Mouse (Mus musculus) adrenal gland, postnatal 36 days (tissue): ENCODE measurements around the gene B4galt4. TPM values are rescaled to one million over a fixed set of nuclear protein-coding genes. Genes with fewer than 3 reads are reported as not detected.
"Not testable (repeated sequence)": the region's sequence is repeated elsewhere in the genome, so short reads cannot be mapped to it uniquely, and the experiment has no call there.

ENCODE experiments used
- DNase-seq, 2 experiments: peaks; one replicate each; pipeline ENCODE4 v3.0.0; 2021; ENCODE audit warnings: mixed read lengths in 1 of 2
- total RNA-seq, 2 experiments: library from RNA; stranded (reverse); gene quantifications; 2 replicates each; pipeline ENCODE4 v1.2.3; 2021

Gene B4galt4
- total RNA-seq, 2 experiments from 2014 or later, result 9.0 to 13.0 TPM

DNA sequence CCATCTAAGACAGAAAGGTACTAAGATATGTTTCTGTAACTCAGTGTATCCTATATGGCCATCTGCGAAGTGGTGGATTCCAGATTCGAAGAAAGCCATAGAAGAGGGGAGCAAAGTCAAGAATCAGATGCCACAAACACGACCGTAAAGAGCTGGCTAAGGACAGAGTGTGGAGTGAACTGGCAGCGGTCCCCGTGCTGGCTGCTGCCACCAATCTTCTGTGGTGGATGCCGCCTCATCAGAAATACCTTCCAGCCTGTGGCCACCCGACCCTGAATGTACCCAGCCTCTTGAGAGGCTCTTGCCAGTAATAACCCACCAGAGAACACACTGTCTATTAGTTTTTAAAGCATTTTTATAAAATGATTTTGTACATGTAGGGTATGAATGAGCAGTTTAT, 26.3 kb downstream of the B4galt4 start:
- no peak for DNase-seq

DNA sequence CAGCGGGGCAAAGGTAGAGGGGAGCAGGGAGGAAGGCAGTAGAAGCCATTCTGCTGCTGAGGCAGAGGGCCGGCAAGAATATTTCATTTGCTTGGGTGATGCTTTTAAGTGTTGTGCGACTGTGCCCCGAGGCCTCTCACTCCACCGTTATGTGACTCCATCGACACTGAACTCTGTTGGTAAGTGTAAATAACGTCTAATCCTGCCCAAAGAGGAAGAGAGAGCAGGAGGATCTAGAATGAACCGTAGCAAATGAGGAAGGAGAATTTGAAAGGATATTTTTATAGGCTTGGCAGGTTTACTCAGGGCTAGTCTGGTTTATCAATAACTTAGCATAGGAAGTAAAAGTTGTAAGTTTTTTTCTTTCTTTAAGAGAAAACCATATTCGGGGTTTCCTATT, 27.5 kb downstream of the B4galt4 start:
- DNase-seq, result no peak

DNA sequence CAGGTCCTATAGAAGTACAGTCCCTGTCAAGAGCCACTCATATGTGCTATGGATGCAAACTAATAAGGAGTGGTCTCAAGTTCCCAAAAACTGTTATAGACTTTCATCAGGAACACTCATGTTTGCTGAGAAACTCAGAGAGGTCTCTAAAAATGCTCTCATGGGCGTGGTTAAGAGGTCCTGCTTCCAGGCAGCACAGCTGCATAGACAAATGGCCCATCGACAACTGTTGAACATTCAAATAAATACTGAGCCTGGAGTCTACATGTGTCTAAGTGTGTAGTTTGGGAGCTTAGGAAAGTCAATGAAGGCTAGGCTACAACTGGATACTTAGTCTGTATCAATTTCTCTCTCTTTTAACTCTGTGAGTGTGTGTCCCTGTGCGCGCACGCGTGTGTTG, 29.1 kb downstream of the B4galt4 start:
- DNase-seq, result no peak

DNA sequence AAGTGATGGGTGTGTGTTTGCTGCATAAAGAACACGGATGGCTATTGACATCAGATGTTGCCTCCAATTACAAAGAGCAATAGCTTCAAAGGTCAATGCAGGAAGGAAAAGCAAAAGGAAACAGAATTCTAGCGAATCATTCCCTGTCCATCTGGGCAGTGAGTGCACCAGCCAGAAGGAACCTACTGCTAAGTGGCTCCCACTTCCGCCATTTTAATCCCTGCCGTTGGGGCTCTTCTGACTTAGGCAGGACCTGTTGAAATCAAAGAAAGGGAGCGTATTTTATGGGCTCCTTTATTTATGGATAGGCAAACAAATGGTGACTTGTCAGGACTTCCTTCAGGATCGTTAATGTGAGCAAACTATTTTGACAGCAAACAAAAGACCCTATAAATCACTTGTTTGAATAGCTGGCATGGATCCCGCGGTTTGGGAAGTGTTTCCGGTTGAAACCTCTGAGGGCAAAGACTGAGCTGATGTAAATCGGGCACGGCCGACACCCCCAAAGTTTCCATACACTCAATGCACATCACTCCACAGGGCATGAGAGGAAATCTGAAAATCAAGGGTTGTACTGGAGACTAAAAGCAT, 30.9 kb downstream of the B4galt4 start:
- DNase-seq, result no peak

DNA sequence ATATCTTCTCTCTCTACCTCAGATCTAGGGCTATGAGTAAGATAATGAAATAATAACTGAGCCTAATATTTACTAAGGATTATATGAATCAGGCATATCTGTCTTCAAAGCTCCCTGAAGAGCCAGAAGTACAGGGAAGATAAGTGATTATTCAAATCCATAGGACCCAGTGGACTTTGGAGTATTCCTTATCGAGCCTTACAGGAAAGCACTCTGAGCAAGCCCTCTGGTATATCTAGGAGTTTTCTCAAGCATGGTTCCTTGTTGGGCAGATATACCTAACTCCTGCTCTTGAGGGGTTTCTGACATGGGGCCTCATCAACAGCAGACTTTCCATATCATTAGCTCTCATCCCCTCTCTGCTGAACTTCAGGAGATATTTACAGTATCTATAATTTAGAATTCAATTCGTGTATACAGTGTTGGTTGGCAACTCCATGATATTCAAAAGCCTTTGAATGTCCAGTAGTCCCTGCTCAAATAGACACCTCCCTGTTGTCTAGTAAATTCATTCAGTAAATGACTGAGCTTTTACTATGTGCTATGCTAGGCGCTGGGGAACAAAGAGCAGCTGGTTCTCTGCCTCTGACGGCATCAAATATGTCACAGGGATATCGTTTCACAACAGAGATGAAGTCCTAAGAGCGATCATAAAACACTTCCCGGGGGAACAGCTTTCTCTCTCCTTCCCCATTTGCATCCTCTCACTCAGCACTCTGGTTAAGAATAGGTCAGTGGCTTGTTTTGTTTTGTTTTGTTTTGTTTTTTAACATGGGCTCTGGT, 33.1 kb downstream of the B4galt4 start:
- DNase-seq, result no peak

DNA sequence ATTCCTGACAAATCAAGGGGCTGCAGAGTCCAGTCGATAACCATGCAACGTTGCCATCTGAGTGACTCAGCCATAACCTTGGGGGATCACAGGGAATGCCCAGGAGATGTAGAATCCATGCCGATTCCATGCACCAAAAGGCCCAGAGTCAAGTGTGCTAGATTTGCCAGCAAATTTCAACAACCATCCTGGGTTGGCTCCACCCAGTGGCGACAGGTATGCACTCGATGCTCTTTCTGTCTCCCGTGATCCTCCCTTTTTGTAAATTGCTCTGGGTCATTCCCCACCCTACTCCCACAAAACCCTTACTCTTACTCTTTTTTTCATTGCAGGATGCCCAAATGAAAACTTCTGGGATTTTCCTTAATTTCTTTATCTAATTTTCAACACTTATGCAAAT, 34.3 kb downstream of the B4galt4 start:
- no peak for DNase-seq

DNA sequence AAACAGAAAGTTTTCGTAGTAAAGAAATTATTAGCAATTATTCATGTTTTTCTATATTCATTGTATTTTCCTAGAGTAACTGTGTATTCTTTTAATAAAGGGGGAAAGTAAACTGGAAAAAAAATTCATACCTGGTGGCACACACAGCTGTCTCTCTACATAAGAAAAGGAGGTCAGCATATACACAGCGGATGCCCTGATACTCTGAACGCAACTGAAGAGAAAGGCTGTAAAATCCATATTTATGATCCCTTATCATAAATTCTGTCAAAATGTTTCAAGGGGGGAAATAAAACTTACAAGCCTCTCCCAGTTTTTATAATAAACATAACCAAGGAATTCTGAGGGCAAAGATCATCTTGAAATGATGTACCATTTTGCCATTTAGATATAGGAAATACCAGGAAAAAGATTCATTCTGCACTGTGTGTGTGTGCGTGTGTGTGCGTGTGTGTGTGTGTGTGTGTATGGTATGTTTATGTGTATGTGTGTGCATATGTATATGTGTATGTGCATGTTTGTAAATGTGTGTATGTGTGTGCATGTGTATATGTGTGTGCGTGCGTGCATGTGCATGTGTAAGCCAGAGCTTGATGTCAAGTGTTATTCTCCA, 39.0 kb downstream of the B4galt4 start:
- DNase-seq, result no peak

DNA sequence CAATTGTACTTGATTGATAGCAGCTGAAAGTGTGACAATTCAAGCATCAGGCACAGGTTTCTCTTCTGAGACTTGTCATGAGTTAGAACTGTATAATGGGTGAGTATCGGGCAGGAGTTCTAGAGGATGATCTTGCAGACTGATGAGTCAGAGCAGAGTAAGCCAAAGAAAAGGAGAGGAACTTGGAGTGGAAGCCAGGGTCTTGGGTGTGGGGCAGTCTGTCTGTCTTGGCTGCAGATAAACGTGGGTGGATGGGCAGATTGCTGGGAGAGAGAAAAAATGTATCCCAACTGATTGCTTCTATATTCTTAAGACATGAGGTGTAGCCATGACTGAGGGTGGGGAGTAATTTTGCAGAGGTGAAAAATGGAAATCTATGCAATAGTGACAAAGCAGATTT, 39.9 kb downstream of the B4galt4 start:
- no peak for DNase-seq

DNA sequence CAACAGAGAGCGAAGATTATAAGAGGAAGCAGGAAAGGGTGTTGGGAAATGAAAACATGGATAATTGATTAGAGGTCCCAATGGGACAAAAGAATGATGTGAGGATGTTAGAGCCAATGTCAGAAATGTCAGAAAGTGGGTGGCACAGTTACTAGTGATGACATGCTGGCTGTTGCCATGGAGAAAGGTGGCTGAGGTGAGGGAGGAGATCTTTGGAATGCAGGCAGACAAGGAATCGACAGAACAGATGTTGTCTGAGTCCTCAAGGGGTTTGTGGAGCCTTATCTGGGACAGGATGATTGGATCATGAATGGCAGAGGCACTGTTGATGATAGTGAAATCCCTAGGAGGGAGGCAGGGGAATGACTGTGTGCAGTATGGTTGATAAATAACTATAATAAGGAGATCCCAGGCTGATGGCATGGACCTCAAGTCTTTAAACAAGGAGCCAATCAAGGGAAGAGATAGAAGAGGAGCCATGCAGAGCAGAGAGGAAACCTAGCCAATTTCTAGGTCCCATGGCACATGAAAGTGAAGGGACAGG, 40.5 kb downstream of the B4galt4 start:
- DNase-seq, result no peak

DNA sequence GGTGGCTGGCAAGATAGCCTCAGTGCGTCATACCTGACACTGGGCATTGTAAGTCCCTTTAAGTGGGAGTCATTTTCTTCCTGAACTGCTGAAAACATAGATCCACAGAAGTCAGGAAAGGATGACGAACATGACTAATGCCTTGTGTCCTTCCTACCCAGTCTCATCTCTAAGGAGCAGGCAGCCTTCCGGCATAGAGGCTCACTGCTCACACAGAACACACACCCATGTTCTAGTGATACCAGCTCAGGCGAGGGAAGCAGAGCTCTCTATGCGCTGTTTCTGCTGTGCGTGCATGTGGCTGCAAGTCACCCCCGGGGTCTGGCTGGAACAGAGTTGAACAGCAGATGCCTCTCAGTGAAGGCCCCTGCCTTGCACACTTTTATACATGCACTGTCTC, 43.2 kb downstream of the B4galt4 start:
- DNase-seq, result no peak

DNA sequence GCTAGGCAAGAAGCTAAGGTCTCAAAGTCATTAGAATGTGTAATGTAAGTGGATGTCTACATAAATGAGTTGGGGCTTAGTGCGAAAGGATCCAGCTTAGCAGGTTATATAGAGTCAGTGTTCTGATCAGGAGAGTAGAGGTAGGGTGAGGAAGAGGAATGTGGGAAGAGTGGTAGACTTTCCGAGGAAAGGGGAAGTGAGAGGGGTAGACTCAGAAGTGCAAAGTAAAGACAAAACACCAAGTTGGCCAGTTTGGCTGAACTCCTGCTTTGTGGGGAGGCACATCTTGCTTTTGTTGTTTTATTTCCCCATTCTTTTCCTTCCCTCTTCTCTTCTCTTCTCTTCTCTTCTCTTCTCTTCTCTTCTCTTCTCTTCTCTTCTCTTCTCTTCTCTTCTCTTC, 47.0 kb downstream of the B4galt4 start:
- DNase-seq, result no peak

DNA sequence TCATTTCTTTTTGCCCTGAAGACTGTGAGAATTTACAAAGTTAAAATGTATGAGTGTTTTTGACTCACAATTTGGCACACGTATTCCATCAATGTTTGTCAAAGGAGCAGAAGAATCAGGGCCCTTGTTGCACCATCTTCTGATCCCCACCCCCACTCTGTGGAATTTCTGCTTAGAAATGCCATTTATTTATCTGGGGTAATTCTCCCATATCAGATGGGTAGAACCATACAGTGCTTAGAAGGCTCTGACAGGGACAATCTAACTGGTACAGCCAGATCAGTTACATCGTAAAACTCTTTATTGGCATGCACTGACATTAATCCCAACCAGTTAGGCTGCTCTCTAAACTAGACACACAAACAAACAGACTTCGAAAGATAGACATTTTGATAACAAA, 47.9 kb downstream of the B4galt4 start:
- DNase-seq, result no peak

DNA sequence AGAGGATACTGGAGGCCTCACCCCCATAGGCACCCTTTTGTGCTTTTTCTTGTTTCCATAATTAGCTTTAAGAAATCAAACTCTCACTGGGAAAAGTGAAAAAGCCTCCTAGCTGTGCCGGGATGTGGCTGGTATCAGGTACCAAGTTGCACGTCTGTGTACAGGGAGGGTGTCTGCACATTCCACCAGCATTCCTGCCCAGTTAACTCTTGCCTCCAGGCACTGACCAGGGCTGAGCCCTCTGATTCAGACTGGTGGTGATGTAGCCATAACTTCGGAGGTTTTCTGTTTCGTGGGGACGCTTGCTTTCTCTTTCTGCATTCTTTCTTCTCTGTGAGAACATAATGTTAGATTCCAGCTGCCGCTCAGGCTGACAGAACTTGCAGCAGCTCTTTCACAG, 51.1 kb downstream of the B4galt4 start:
- no peak for DNase-seq

DNA sequence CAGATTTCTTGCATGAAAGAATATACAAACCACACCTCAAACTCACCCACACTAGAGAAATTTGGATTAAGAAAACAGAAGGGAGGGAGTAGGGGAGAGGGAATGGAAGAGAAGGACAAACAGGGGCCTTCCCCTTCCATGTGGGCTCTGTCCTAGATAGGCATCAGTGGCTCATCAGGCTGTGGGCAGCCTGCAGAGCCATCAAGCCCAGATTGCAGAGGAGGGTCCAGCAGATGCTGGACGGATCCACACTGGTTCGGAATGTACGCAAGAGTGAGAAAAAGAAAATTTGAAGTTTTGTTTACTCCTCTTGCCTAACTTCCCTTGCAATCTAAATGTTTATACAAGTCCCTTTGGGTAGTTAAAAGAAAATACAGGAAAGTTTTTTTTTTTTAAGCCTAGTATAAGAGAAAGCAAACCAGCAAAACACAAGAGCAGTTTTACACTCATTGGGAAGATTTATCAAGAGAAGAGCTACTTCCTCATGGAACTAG, 56.9 kb downstream of the B4galt4 start:
- no peak for DNase-seq

DNA sequence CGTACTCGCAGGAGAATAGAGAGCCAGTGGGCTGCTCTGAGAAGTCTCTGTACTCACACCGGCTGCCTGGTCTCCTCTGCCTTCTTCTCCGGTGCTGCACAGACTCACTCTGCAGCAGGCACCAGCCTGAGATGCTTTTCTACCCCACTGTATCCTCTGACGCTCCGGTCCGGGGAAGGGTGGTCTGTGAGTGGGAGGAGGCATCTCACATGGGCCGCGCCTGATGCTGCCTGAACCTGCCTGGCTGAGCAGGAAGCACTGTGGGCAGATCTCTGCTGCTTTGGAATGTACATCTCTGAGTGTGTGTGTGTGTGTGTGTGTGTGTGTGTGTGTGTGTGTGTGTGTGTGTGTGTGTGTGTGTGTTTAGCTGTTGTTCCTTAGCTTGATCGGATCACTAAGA, 58.0 kb downstream of the B4galt4 start, which contains the start of gene Upk1b:
Upk1b (minus strand) TSS at position 238 of the 400 bp plus-strand sequence.
- no peak for DNase-seq

DNA sequence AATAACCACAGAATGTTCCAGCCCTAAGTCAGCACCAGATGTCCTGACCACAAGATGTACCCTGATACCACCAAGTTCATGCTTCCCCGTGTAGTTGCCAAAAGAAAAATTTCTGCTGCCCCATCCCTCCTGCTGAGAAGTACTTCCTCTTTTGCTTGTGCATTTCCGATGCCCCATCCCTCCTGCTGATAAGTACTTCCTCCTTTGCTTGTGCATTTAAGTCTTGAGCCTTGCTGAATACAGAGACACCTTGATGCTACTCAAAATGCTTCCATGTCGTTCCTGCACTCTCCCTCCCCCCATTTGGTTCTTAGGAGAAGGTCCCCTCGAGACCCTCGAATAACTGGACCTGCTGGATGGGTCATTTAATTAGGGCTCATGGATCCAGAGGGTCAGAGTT, 65.7 kb downstream of the B4galt4 start:
- not testable (repeated sequence) for DNase-seq

DNA sequence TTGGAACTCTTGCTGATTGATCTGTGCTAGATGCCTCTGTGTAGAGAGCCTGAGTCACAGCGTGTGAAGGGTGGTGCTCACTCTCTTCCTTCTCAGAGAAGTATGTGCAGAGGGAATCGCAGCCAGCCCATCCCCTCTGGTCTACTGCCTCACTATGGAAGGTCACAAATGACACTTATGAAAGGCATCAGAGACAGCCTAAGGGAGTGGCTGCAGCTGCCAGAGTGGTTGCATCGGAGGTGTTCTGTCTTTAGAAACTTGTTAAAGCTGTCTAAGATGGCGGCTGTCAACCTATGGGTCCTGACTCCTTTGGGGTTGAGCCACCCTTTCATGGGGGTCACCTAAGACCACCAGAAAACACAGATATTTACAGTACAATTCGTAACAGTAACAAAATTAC, 68.1 kb downstream of the B4galt4 start:
- no peak for DNase-seq

DNA sequence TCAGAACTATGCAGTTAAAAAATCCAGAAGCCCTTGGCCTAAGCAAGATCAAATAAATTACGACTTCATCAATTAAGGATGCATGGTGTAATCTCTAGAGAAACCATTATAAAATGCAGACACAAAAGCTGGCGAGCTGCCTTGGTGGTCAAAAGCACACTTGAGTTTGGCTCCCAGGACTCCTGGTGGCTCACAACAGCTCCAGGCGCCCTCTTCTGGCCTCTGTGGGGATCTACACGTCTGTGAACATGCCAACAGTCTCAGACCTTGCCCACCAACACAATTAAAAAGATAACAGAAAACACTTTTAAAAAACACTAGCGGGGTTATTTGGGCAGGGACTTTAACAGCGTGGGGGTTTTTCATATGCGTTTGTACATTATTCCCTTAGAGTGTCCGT, 70.5 kb downstream of the B4galt4 start:
- peak; percentile 64 to 74 for DNase-seq

Other genes with a start within 250 kb of the B4galt4 start
- 10 to 100 TPM; 46.1 to 47.8 TPM for gene Timmdc1, start 219.6 kb upstream of the B4galt4 start, total RNA-seq
- 10 to 100 TPM; 31.3 to 31.7 TPM for gene Poglut1, start 192.0 kb upstream of the B4galt4 start, total RNA-seq
- gene Tmem39a, start 183.6 kb upstream of the B4galt4 start, total RNA-seq, result 10 to 100 TPM; 77.5 to 85.4 TPM
- 10 to 100 TPM; 21.3 to 33.7 TPM for gene Arhgap31, start 29.0 kb upstream of the B4galt4 start, total RNA-seq
- 1 to 10 TPM in 1 of 2 experiments, under 1 TPM in 1; 0.99 to 2.1 TPM for gene Upk1b, start 58.1 kb downstream of the B4galt4 start, total RNA-seq
- not detected for gene 4930435E12Rik, start 86.5 kb downstream of the B4galt4 start, total RNA-seq
- gene Igsf11, start 150.4 kb downstream of the B4galt4 start, total RNA-seq, result 10 to 100 TPM in 1 of 2 experiments, 1 to 10 TPM in 1; 7.2 to 26.9 TPM